Mouse (Mus musculus) MEL (cell line): Measurements from ENCODE around the gene Cog4.
A peak's percentile ranks its signal among the peaks of the same experiment; 100 is the strongest.

Source experiments
- CTCF ChIP-seq, 3 experiments: IDR thresholded peaks in 2 of 3; conservative IDR thresholded peaks in 1 of 3; 2 replicates each; pipeline ENCODE4 v1.5.1; 2011 to 2012; ENCODE audit warnings: low read length in 3 of 3, low read depth in 2 of 3, mild to moderate bottlenecking in 2 of 3, improper control_type of control experiment in 1 of 3, inconsistent platforms in 1 of 3, mixed read lengths in 1 of 3, moderate library complexity in 1 of 3; ENCODE audit not compliant: control insufficient read depth in 1 of 3, insufficient read depth in 1 of 3, poor library complexity in 1 of 3, severe bottlenecking in 1 of 3
- E2F4 ChIP-seq: IDR thresholded peaks from 2 replicates; pipeline ENCODE4 v1.6.1; 2011; ENCODE audit warnings: low read depth, low read length, improper control_type of control experiment, borderline replicate concordance
- ELF1 ChIP-seq: IDR thresholded peaks from 2 replicates; pipeline ENCODE4 v1.6.1; 2014; ENCODE audit warnings: low read depth, mild to moderate bottlenecking, inconsistent platforms, low read length, improper control_type of control experiment, moderate library complexity
- EP300 ChIP-seq, 2 experiments: IDR thresholded peaks; 2 replicates each; pipeline ENCODE4 v1.6.1; 2011; ENCODE audit warnings: improper control_type of control experiment in 2 of 2, low read length in 2 of 2, low read depth in 1 of 2, mild to moderate bottlenecking in 1 of 2
- GATA1 ChIP-seq: IDR thresholded peaks from 2 replicates; pipeline ENCODE4 v1.6.1; 2011; ENCODE audit warnings: low read depth, low read length, improper control_type of control experiment
- HCFC1 ChIP-seq: IDR thresholded peaks from 2 replicates; pipeline ENCODE4 v1.6.1; 2012; ENCODE audit warnings: low read depth, mild to moderate bottlenecking, inconsistent platforms, low read length, improper control_type of control experiment, moderate library complexity
- MYC ChIP-seq: IDR thresholded peaks from 2 replicates; pipeline ENCODE4 v1.6.1; 2011; ENCODE audit warnings: low read depth, mild to moderate bottlenecking, low read length, improper control_type of control experiment, moderate library complexity
- ZC3H11A ChIP-seq: IDR thresholded peaks from 2 replicates; pipeline ENCODE4 v1.6.1; 2012; ENCODE audit warnings: low read depth, mild to moderate bottlenecking, inconsistent platforms, low read length, improper control_type of control experiment
- ZKSCAN1 ChIP-seq: IDR thresholded peaks from 2 replicates; pipeline ENCODE4 v1.6.1; 2012; ENCODE audit warnings: low read depth, mild to moderate bottlenecking, inconsistent platforms, low read length, improper control_type of control experiment, moderate library complexity
- ZMIZ1 ChIP-seq: IDR thresholded peaks from 2 replicates; pipeline ENCODE4 v1.6.1; 2012; ENCODE audit warnings: low read depth, mild to moderate bottlenecking, inconsistent platforms, low read length, improper control_type of control experiment, moderate library complexity

- TF ChIP-seq EP300 (IDR thresholded peaks at IDR 0.05; ENCODE audit: low read depth in 1 of 2, low read length in 2 of 2) = peak; percentile 99
- no peak for TF ChIP-seq CTCF (IDR thresholded peaks at IDR 0.05 in 2 of 3, conservative IDR thresholded peaks at IDR 0.05 in 1 of 3; ENCODE audit: control insufficient read depth in 1 of 3, insufficient read depth in 1 of 3, low read depth in 2 of 3, low read length in 3 of 3, poor library complexity in 1 of 3, severe bottlenecking in 1 of 3)
- peak; percentile 66; the same call in 1 of the 2 replicates for TF ChIP-seq MYC
- TF ChIP-seq HCFC1 = peak; percentile 65
- no peak for TF ChIP-seq E2F4
- TF ChIP-seq ZMIZ1 = peak; percentile 74; the same call in 1 of the 2 replicates
- peak; percentile 100 for TF ChIP-seq GATA1
- TF ChIP-seq ZC3H11A = no peak
- TF ChIP-seq ZKSCAN1 = no peak
- 0 out of 2 replicates have a peak, but pooled peaks have one; percentile 49 for TF ChIP-seq ELF1
Measured at GRCm38 (mm10) chr8:110929066-110929465, 82.7 kb downstream of the Cog4 start.
